Mouse (Mus musculus): ENCODE data around the gene Mgat4c. TPM values are rescaled to one million over a fixed set of nuclear protein-coding genes. Genes with fewer than 3 reads are reported as not detected.

The Mgat4c gene
- polyA plus RNA-seq, 1 experiment = not detected

GRCm38 (mm10) chr10:102243897-102244296 lies 562.6 kb downstream of the Mgat4c start:
- TF ChIP-seq CTCF (IDR thresholded peaks at IDR 0.05; ENCODE audit: low read depth, low read length) (no peak), POLR2A (IDR thresholded peaks at IDR 0.05; ENCODE audit: insufficient read depth, low read length) (no peak), EP300 (IDR thresholded peaks at IDR 0.05; ENCODE audit: insufficient read depth, low read depth, low read length) (no peak)
- Histone ChIP-seq H3K4me1 (ENCODE audit: control insufficient read depth, insufficient read depth, low read length) (no peaks in the 10 kb centered on the region), H3K27me3 (ENCODE audit: control insufficient read depth, insufficient read depth, low read length, poor library complexity, severe bottlenecking) (no peaks in the 10 kb centered on the region), H3K9me3 (replicated peaks; ENCODE audit: control insufficient read depth, insufficient read depth, low read length, poor library complexity, severe bottlenecking) (no peaks in the 10 kb centered on the region), H3K27ac (ENCODE audit: insufficient read depth, low read length) (no peak overlapping the region), H3K36me3 (ENCODE audit: control insufficient read depth, insufficient read depth, low read length, poor library complexity, severe bottlenecking) (no peaks in the 10 kb centered on the region), H3K4me3 (ENCODE audit: low read depth, low read length) (no peak overlapping the region), H3K9ac (ENCODE audit: low read depth, poor library complexity, severe bottlenecking) (no peak overlapping the region)

- Histone ChIP-seq H3K4me1 (ENCODE audit: control insufficient read depth, insufficient read depth, low read length) (no peaks in the 10 kb centered on the region), H3K27me3 (ENCODE audit: control insufficient read depth, insufficient read depth, low read length, poor library complexity, severe bottlenecking) (no peaks in the 10 kb centered on the region), H3K27ac (ENCODE audit: insufficient read depth, low read length) (no peak overlapping the region), H3K9ac (ENCODE audit: low read depth, poor library complexity, severe bottlenecking) (no peak overlapping the region), H3K36me3 (ENCODE audit: control insufficient read depth, insufficient read depth, low read length, poor library complexity, severe bottlenecking) (no peaks in the 10 kb centered on the region), H3K4me3 (ENCODE audit: low read depth, low read length) (no peak overlapping the region), H3K9me3 (replicated peaks; ENCODE audit: control insufficient read depth, insufficient read depth, low read length, poor library complexity, severe bottlenecking) (no peaks in the 10 kb centered on the region)
- no peak for TF ChIP-seq CTCF (IDR thresholded peaks at IDR 0.05; ENCODE audit: low read depth, low read length)
- TF ChIP-seq POLR2A (IDR thresholded peaks at IDR 0.05; ENCODE audit: insufficient read depth, low read length) = no peak
These were observed 563.3 kb downstream of the Mgat4c start for GRCm38 (mm10) chr10:102244601-102245000.

- no peak overlapping the region for H3K4me3 ChIP-seq (ENCODE audit: low read depth, low read length)
- no peaks in the 10 kb centered on the region for H3K36me3 ChIP-seq (ENCODE audit: control insufficient read depth, insufficient read depth, low read length, poor library complexity, severe bottlenecking)
- H3K27me3 ChIP-seq (ENCODE audit: control insufficient read depth, insufficient read depth, low read length, poor library complexity, severe bottlenecking) = no peaks in the 10 kb centered on the region
- no peak overlapping the region for H3K9ac ChIP-seq (ENCODE audit: low read depth, poor library complexity, severe bottlenecking)
- H3K27ac ChIP-seq (ENCODE audit: insufficient read depth, low read length) = no peak overlapping the region
- no peaks in the 10 kb centered on the region for H3K9me3 ChIP-seq (replicated peaks; ENCODE audit: control insufficient read depth, insufficient read depth, low read length, poor library complexity, severe bottlenecking)
- H3K4me1 ChIP-seq (ENCODE audit: control insufficient read depth, insufficient read depth, low read length) = no peaks in the 10 kb centered on the region
- TF ChIP-seq EP300 (IDR thresholded peaks at IDR 0.05; ENCODE audit: insufficient read depth, low read depth, low read length) = no peak
- no peak for TF ChIP-seq POLR2A (IDR thresholded peaks at IDR 0.05; ENCODE audit: insufficient read depth, low read length)
- no peak for TF ChIP-seq CTCF (IDR thresholded peaks at IDR 0.05; ENCODE audit: low read depth, low read length)
These were observed 564.0 kb downstream of the Mgat4c start for GRCm38 (mm10) chr10:102245269-102245668.

- Histone ChIP-seq H3K36me3 (ENCODE audit: control insufficient read depth, insufficient read depth, low read length, poor library complexity, severe bottlenecking) (no peaks in the 10 kb centered on the region), H3K4me3 (ENCODE audit: low read depth, low read length) (no peak overlapping the region), H3K9ac (ENCODE audit: low read depth, poor library complexity, severe bottlenecking) (no peak overlapping the region), H3K27ac (ENCODE audit: insufficient read depth, low read length) (no peak overlapping the region), H3K4me1 (ENCODE audit: control insufficient read depth, insufficient read depth, low read length) (no peaks in the 10 kb centered on the region), H3K9me3 (replicated peaks; ENCODE audit: control insufficient read depth, insufficient read depth, low read length, poor library complexity, severe bottlenecking) (no peaks in the 10 kb centered on the region), H3K27me3 (ENCODE audit: control insufficient read depth, insufficient read depth, low read length, poor library complexity, severe bottlenecking) (no peaks in the 10 kb centered on the region)
- TF ChIP-seq CTCF (IDR thresholded peaks at IDR 0.05; ENCODE audit: low read depth, low read length) = no peak
- TF ChIP-seq EP300 (IDR thresholded peaks at IDR 0.05; ENCODE audit: insufficient read depth, low read depth, low read length) = no peak
- TF ChIP-seq POLR2A (IDR thresholded peaks at IDR 0.05; ENCODE audit: insufficient read depth, low read length) = no peak
These were observed 627.7 kb downstream of the Mgat4c start for GRCm38 (mm10) chr10:102308892-102309479.

- no peak for TF ChIP-seq EP300 (IDR thresholded peaks at IDR 0.05; ENCODE audit: insufficient read depth, low read depth, low read length)
These were observed 684.5 kb downstream of the Mgat4c start for GRCm38 (mm10) chr10:102365685-102366381.

GRCm38 (mm10) chr10:102370576-102370975 lies 689.3 kb downstream of the Mgat4c start:
- no peak overlapping the region for H3K9ac ChIP-seq (ENCODE audit: low read depth, poor library complexity, severe bottlenecking)
- H3K4me3 ChIP-seq (ENCODE audit: low read depth, low read length) = no peak overlapping the region
- H3K9me3 ChIP-seq (replicated peaks; ENCODE audit: control insufficient read depth, insufficient read depth, low read length, poor library complexity, severe bottlenecking) = peaks cover 13% of the 10 kb centered on the region
- H3K27ac ChIP-seq (ENCODE audit: insufficient read depth, low read length) = peak overlapping the region; percentile 65; the same call in 1 of the 2 replicates
- no peaks in the 10 kb centered on the region for H3K36me3 ChIP-seq (ENCODE audit: control insufficient read depth, insufficient read depth, low read length, poor library complexity, severe bottlenecking)
- H3K4me1 ChIP-seq (ENCODE audit: control insufficient read depth, insufficient read depth, low read length) = no peaks in the 10 kb centered on the region
- TF ChIP-seq POLR2A (IDR thresholded peaks at IDR 0.05; ENCODE audit: insufficient read depth, low read length) (no peak), EP300 (IDR thresholded peaks at IDR 0.05; ENCODE audit: insufficient read depth, low read depth, low read length) (no peak), CTCF (IDR thresholded peaks at IDR 0.05; ENCODE audit: low read depth, low read length) (no peak)
- no peaks in the 10 kb centered on the region for H3K27me3 ChIP-seq (ENCODE audit: control insufficient read depth, insufficient read depth, low read length, poor library complexity, severe bottlenecking)

More at GRCm38 (mm10) chr10:102365685-102366381, 684.5 kb downstream of the Mgat4c start:
- Histone ChIP-seq H3K9ac (ENCODE audit: low read depth, poor library complexity, severe bottlenecking) (no peak overlapping the region), H3K9me3 (replicated peaks; ENCODE audit: control insufficient read depth, insufficient read depth, low read length, poor library complexity, severe bottlenecking) (peaks cover 11% of the 10 kb centered on the region), H3K4me3 (ENCODE audit: low read depth, low read length) (no peak overlapping the region), H3K4me1 (ENCODE audit: control insufficient read depth, insufficient read depth, low read length) (no peaks in the 10 kb centered on the region), H3K36me3 (ENCODE audit: control insufficient read depth, insufficient read depth, low read length, poor library complexity, severe bottlenecking) (no peaks in the 10 kb centered on the region), H3K27ac (ENCODE audit: insufficient read depth, low read length) (no peak overlapping the region), H3K27me3 (ENCODE audit: control insufficient read depth, insufficient read depth, low read length, poor library complexity, severe bottlenecking) (no peaks in the 10 kb centered on the region)
